Mouse (Mus musculus) MEL (cell line): Measurements from ENCODE around the gene Rsu1.

Source experiments
- BHLHE40 ChIP-seq: IDR thresholded peaks from 2 replicates; pipeline ENCODE4 v1.6.1; 2012; ENCODE audit warnings: low read depth, mild to moderate bottlenecking, inconsistent platforms, low read length, improper control_type of control experiment, borderline replicate concordance
- CHD1 ChIP-seq: IDR thresholded peaks from 2 replicates; pipeline ENCODE4 v1.6.1; 2012; ENCODE audit warnings: low read depth, mild to moderate bottlenecking, inconsistent platforms, low read length, improper control_type of control experiment
- CTCF ChIP-seq, 3 experiments: IDR thresholded peaks in 2 of 3; conservative IDR thresholded peaks in 1 of 3; 2 replicates each; pipeline ENCODE4 v1.5.1; 2011 to 2012; ENCODE audit warnings: low read length in 3 of 3, low read depth in 2 of 3, mild to moderate bottlenecking in 2 of 3, improper control_type of control experiment in 1 of 3, inconsistent platforms in 1 of 3, mixed read lengths in 1 of 3, moderate library complexity in 1 of 3; ENCODE audit not compliant: control insufficient read depth in 1 of 3, insufficient read depth in 1 of 3, poor library complexity in 1 of 3, severe bottlenecking in 1 of 3
- ELF1 ChIP-seq: IDR thresholded peaks from 2 replicates; pipeline ENCODE4 v1.6.1; 2014; ENCODE audit warnings: low read depth, mild to moderate bottlenecking, inconsistent platforms, low read length, improper control_type of control experiment, moderate library complexity
- GATA1 ChIP-seq: IDR thresholded peaks from 2 replicates; pipeline ENCODE4 v1.6.1; 2011; ENCODE audit warnings: low read depth, low read length, improper control_type of control experiment
- JUND ChIP-seq: IDR thresholded peaks from 2 replicates; pipeline ENCODE4 v1.6.1; 2011; ENCODE audit warnings: low read depth, mild to moderate bottlenecking, improper control_type of control experiment, low read length
- MAX ChIP-seq: IDR thresholded peaks from 2 replicates; pipeline ENCODE4 v1.6.1; 2011; ENCODE audit warnings: low read length, improper control_type of control experiment
- POLR2A ChIP-seq, 2 experiments: IDR thresholded peaks; 2 replicates each; pipeline ENCODE4 v1.6.1; 2011 to 2012; ENCODE audit warnings: low read length in 2 of 2, mild to moderate bottlenecking in 2 of 2, control low read depth in 1 of 2, improper control_type of control experiment in 1 of 2, low read depth in 1 of 2, moderate library complexity in 1 of 2; ENCODE audit not compliant: control insufficient read depth in 1 of 2, insufficient read depth in 1 of 2, poor library complexity in 1 of 2
- POLR2AphosphoS2 ChIP-seq: IDR thresholded peaks from 2 replicates; pipeline ENCODE4 v1.6.1; 2011; ENCODE audit warnings: low read length, improper control_type of control experiment
- SIN3A ChIP-seq: IDR thresholded peaks from 2 replicates; pipeline ENCODE4 v1.6.1; 2012; ENCODE audit warnings: low read length, improper control_type of control experiment, inconsistent platforms
- TAL1 ChIP-seq: IDR thresholded peaks from 2 replicates; pipeline ENCODE4 v1.6.1; 2012; ENCODE audit warnings: mild to moderate bottlenecking, inconsistent platforms, low read length, moderate library complexity, mixed read lengths

DNA sequence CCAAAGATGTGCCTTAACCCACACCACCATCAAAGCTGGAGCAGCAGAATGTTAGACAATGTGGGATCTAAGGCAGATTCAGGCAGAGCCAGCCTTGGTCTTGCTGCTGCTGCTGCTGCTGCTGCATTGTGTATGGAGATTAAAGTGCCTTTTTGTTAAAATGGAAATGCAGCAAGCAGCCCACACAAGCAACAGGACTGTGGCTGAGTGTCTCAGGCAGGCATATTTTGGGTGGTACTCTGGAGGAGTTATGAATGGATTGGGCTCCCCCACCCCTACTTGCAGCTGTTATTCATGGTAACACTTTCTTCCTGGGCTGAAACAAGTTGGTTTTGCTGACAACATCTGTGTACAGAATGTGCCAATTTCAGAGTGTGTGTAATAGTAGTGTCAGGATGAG, 199.0 kb downstream of the Rsu1 start:
- TF ChIP-seq GATA1 (no peak), ELF1 (no peak), MAX (no peak), JUND (no peak), CTCF (IDR thresholded peaks at IDR 0.05 in 2 of 3, conservative IDR thresholded peaks at IDR 0.05 in 1 of 3; ENCODE audit: control insufficient read depth in 1 of 3, insufficient read depth in 1 of 3, low read depth in 2 of 3, low read length in 3 of 3, poor library complexity in 1 of 3, severe bottlenecking in 1 of 3) (no peak), POLR2A (IDR thresholded peaks at IDR 0.05; ENCODE audit: control insufficient read depth in 1 of 2, insufficient read depth in 1 of 2, low read depth in 1 of 2, low read length in 2 of 2, poor library complexity in 1 of 2) (no peak), SIN3A (no peak), BHLHE40 (no peak), TAL1 (no peak), CHD1 (no peak), POLR2AphosphoS2 (no peak)
